Mouse (Mus musculus) forebrain, embryonic 12.5 days (tissue): ENCODE results near the gene Nfia. TPM values are rescaled to one million over a fixed set of nuclear protein-coding genes. Genes with fewer than 3 reads are reported as not detected.
A peak's percentile ranks its signal among the peaks of the same experiment; 100 is the strongest.

Experiments used
- ATAC-seq: fragments of 200-750 bp; cut with Nextera tagmentation; 2 replicates; pipeline ENCODE4 v1.8.0; 2017; ENCODE audit warnings: moderate TSS enrichment; ENCODE audit not compliant: low FRiP score
- H3K27ac ChIP-seq: fragments of 300-500 bp; sonication (generic); 2 replicates; pipeline ENCODE4 v1.5.1; 2016; ENCODE audit warnings: mild to moderate bottlenecking
- H3K27me3 ChIP-seq: fragments of 300-500 bp; sonication (generic); 2 replicates; pipeline ENCODE4 v1.6.1; 2016; ENCODE audit warnings: mild to moderate bottlenecking
- H3K36me3 ChIP-seq: fragments of 300-500 bp; sonication (generic); replicated peaks from 2 replicates; pipeline ENCODE4 v1.6.1; 2016; ENCODE audit warnings: mild to moderate bottlenecking
- H3K4me1 ChIP-seq: fragments of 300-500 bp; sonication (generic); 2 replicates; pipeline ENCODE4 v1.6.1; 2016
- H3K4me2 ChIP-seq: fragments of 300-500 bp; sonication (generic); 2 replicates; pipeline ENCODE4 v1.6.1; 2016; ENCODE audit warnings: mild to moderate bottlenecking, moderate library complexity
- H3K4me3 ChIP-seq: fragments of 300-500 bp; sonication (generic); replicated peaks from 2 replicates; pipeline ENCODE4 v1.5.1; 2016; ENCODE audit warnings: mild to moderate bottlenecking
- H3K9ac ChIP-seq: fragments of 300-500 bp; sonication (generic); 2 replicates; pipeline ENCODE4 v1.6.1; 2016; ENCODE audit warnings: mild to moderate bottlenecking
- H3K9me3 ChIP-seq: fragments of 300-500 bp; sonication (generic); 2 replicates; pipeline ENCODE4 v1.6.1; 2016
- WGBS: fragments of 180-500 bp; shearing (Covaris S2); methylation state at CpG from one replicate; pipeline ENCODE4 v1.1.7; 2016; 5-methylcytosine and 5-hydroxymethylcytosine counted together
- polyA plus RNA-seq: library from polyadenylated mRNA; unstranded; fragments of >200 nt; fragmentation: Nextera tagmentation; extraction: Ambion mirVana; gene quantifications from 2 replicates; pipeline ENCODE4 v1.2.1, GENCODE M21; 2016

Nfia gene
- polyA plus RNA-seq, 1 experiment from 2014 or later: 62.1 TPM

DNA sequence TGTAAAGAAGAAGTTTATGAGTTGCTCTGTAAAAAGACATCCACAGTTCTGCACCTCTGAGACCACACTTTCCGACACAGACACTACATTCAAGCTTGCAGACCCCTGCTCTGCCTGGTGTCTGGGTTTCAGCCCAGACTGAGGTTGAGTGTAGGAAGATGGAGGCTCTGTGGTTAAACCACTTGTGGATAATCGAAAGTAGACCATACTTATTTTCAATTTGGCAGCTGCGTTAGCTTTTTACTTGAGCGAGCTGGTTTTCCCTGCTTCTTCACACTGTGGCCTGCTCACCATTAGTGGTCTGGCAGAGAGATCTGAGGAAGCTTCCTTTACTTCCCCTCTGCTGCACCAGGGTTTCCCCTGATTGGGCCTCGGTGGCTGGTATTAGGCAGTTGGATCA, 123.4 kb downstream of the Nfia start:
- 0 out of 2 replicates have a peak, but pooled peaks cover 16% of the 10 kb centered on the region for H3K4me1 ChIP-seq
- WGBS: 91% methylated on average over 5 of the region's 5 CpGs
- H3K27ac ChIP-seq: no peak overlapping the region
- no peak overlapping the region for H3K9ac ChIP-seq
- no peak for ATAC-seq
- peaks cover 8% of the 10 kb centered on the region; the same call in 1 of the 2 replicates for H3K36me3 ChIP-seq
- no peak overlapping the region for H3K4me3 ChIP-seq
- no peak overlapping the region for H3K4me2 ChIP-seq
- no peaks in the 10 kb centered on the region for H3K9me3 ChIP-seq
- H3K27me3 ChIP-seq: no peaks in the 10 kb centered on the region

- peaks cover 9% of the 10 kb centered on the region; the same call in 1 of the 2 replicates for H3K4me1 ChIP-seq
- H3K27ac ChIP-seq: no peak overlapping the region
- no peak for ATAC-seq
- WGBS: 80% methylated on average over 12 of the region's 12 CpGs
- no peaks in the 10 kb centered on the region for H3K9me3 ChIP-seq
- H3K36me3 ChIP-seq: peaks cover 8% of the 10 kb centered on the region; the same call in 1 of the 2 replicates
- H3K27me3 ChIP-seq: no peaks in the 10 kb centered on the region
- no peak overlapping the region for H3K4me3 ChIP-seq
- no peak overlapping the region for H3K4me2 ChIP-seq
- H3K9ac ChIP-seq: no peak overlapping the region
These were observed 127.9 kb downstream of the Nfia start for GRCm38 (mm10) chr4:97900256-97900944.

- Histone ChIP-seq H3K4me1 (peaks cover 19% of the 10 kb centered on the region; the same call in 1 of the 2 replicates), H3K27ac (no peak overlapping the region), H3K27me3 (no peaks in the 10 kb centered on the region), H3K4me2 (no peak overlapping the region), H3K9me3 (no peaks in the 10 kb centered on the region), H3K36me3 (peaks cover 5% of the 10 kb centered on the region; the same call in 1 of the 2 replicates), H3K4me3 (no peak overlapping the region), H3K9ac (no peak overlapping the region)
- ATAC-seq: 0 out of 2 replicates have a peak, but pooled peaks have one; percentile 27
- 18% methylated on average over 4 of the region's 4 CpGs for WGBS
These were observed 133.3 kb downstream of the Nfia start for GRCm38 (mm10) chr4:97905826-97906225.

GRCm38 (mm10) chr4:97908576-97909147, 136.1 kb downstream of the Nfia start:
- no peak for ATAC-seq
- 67% methylated on average over 4 of the region's 4 CpGs for WGBS
- H3K9ac ChIP-seq: no peak overlapping the region
- H3K4me2 ChIP-seq: no peak overlapping the region
- H3K4me1 ChIP-seq: peaks cover 24% of the 10 kb centered on the region; the same call in 1 of the 2 replicates
- no peaks in the 10 kb centered on the region for H3K9me3 ChIP-seq
- no peaks in the 10 kb centered on the region for H3K27me3 ChIP-seq
- H3K4me3 ChIP-seq: no peak overlapping the region
- peaks cover 5% of the 10 kb centered on the region; the same call in 1 of the 2 replicates for H3K36me3 ChIP-seq
- H3K27ac ChIP-seq: no peak overlapping the region

DNA sequence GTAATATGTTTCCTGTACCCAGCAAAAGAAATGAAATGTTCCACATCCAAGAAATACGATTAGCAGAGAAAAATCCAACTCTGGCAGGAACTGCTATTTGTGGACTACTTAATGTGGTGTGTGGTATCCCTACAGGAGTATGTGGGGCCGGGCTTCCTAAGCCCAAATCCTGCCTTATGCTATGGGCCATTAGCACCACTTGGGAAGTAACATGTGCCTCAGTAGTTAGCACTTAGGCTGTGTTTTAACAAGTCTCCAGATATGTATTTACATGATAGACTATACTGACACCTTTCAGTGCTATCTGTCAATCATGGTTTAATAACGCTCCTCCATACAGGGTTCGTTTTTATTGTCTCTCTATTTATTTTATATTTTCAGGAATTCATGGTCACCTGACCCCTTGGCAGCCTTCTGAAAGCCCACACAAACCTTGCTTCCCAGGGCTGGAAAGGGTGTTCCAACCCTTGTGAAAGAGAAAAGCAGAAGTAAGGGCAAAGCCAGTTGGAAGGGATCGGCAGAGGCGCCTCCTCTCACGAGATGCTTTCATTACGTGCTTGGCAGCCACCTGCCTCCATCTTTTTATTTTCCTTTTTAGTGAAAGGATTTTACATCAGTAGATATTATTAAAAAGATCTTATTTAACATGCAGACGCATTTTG, 137.7 kb downstream of the Nfia start:
- peak; percentile 23; the same call in 1 of the 2 replicates for ATAC-seq
- WGBS: 77% methylated on average over 9 of the region's 9 CpGs
- Histone ChIP-seq H3K36me3 (peaks cover 5% of the 10 kb centered on the region; the same call in 1 of the 2 replicates), H3K4me2 (no peak overlapping the region), H3K9me3 (no peaks in the 10 kb centered on the region), H3K27ac (peak overlapping the region; percentile 74), H3K4me1 (peaks cover 21% of the 10 kb centered on the region; the same call in 1 of the 2 replicates), H3K4me3 (no peak overlapping the region), H3K27me3 (no peaks in the 10 kb centered on the region), H3K9ac (no peak overlapping the region)

GRCm38 (mm10) chr4:97910777-97911580, 138.4 kb downstream of the Nfia start:
- H3K9me3 ChIP-seq: no peaks in the 10 kb centered on the region
- H3K4me1 ChIP-seq: peaks cover 21% of the 10 kb centered on the region; the same call in 1 of the 2 replicates
- H3K36me3 ChIP-seq: peaks cover 5% of the 10 kb centered on the region; the same call in 1 of the 2 replicates
- H3K4me2 ChIP-seq: no peak overlapping the region
- no peaks in the 10 kb centered on the region for H3K27me3 ChIP-seq
- WGBS: 73% methylated on average over 27 of the region's 27 CpGs
- peak; percentile 66; the same call in 1 of the 2 replicates for ATAC-seq
- peak overlapping the region; percentile 74 for H3K27ac ChIP-seq
- no peak overlapping the region for H3K4me3 ChIP-seq
- peak overlapping the region; percentile 21; the same call in 1 of the 2 replicates for H3K9ac ChIP-seq

DNA sequence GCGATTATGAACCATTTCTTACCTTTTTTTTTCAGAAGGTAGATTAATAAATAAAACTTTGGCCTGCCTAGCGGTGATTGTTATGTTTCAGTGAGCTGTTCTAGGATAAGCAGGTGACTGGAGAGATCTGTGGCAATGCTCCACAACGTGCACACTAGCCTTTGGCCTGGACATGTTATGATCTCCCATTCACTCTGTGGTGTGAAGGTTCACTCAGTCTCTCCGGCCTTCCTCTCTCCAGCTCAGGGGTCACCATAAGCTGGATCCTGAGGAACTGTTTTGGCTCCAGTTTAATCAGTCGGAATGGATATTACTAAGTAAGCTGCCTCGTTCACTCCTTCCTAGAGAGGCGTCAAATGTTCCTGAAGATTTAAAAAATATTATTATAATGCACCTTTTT, 139.2 kb downstream of the Nfia start:
- H3K27me3 ChIP-seq: no peaks in the 10 kb centered on the region
- peaks cover 17% of the 10 kb centered on the region; the same call in 1 of the 2 replicates for H3K4me1 ChIP-seq
- H3K4me3 ChIP-seq: no peak overlapping the region
- peaks cover 5% of the 10 kb centered on the region; the same call in 1 of the 2 replicates for H3K36me3 ChIP-seq
- ATAC-seq: no peak
- WGBS: 90% methylated on average over 7 of the region's 7 CpGs
- no peak overlapping the region for H3K27ac ChIP-seq
- H3K9me3 ChIP-seq: no peaks in the 10 kb centered on the region
- no peak overlapping the region for H3K4me2 ChIP-seq
- H3K9ac ChIP-seq: no peak overlapping the region

- 82% methylated on average over 6 of the region's 6 CpGs for WGBS
- ATAC-seq: no peak
- peaks cover 5% of the 10 kb centered on the region; the same call in 1 of the 2 replicates for H3K36me3 ChIP-seq
These were observed 139.6 kb downstream of the Nfia start for GRCm38 (mm10) chr4:97912155-97912554.

GRCm38 (mm10) chr4:97912560-97912959, 140.0 kb downstream of the Nfia start:
- WGBS: 98% methylated on average over 11 of the region's 11 CpGs

More at GRCm38 (mm10) chr4:97912155-97912554, 139.6 kb downstream of the Nfia start:
- H3K9me3 ChIP-seq: no peaks in the 10 kb centered on the region
- no peak overlapping the region for H3K27ac ChIP-seq
- no peak overlapping the region for H3K9ac ChIP-seq
- peaks cover 21% of the 10 kb centered on the region for H3K4me1 ChIP-seq
- H3K4me2 ChIP-seq: no peak overlapping the region
- no peak overlapping the region for H3K4me3 ChIP-seq
- no peaks in the 10 kb centered on the region for H3K27me3 ChIP-seq

GRCm38 (mm10) chr4:97914348-97914747, 141.8 kb downstream of the Nfia start:
- Histone ChIP-seq H3K9ac (no peak overlapping the region), H3K4me1 (peaks cover 30% of the 10 kb centered on the region), H3K9me3 (no peaks in the 10 kb centered on the region), H3K4me3 (no peak overlapping the region), H3K4me2 (no peak overlapping the region), H3K27me3 (no peaks in the 10 kb centered on the region), H3K36me3 (peaks cover 5% of the 10 kb centered on the region; the same call in 1 of the 2 replicates), H3K27ac (no peak overlapping the region)
- ATAC-seq: no peak
- 78% methylated on average over 2 of the region's 2 CpGs for whole genome bisulfite sequencing

More at GRCm38 (mm10) chr4:97912560-97912959, 140.0 kb downstream of the Nfia start:
- H3K4me1 ChIP-seq: peaks cover 25% of the 10 kb centered on the region
- H3K27ac ChIP-seq: no peak overlapping the region
- no peaks in the 10 kb centered on the region for H3K9me3 ChIP-seq
- no peaks in the 10 kb centered on the region for H3K27me3 ChIP-seq
- ATAC-seq: no peak
- no peak overlapping the region for H3K9ac ChIP-seq
- H3K36me3 ChIP-seq: peaks cover 5% of the 10 kb centered on the region; the same call in 1 of the 2 replicates
- no peak overlapping the region for H3K4me2 ChIP-seq
- H3K4me3 ChIP-seq: no peak overlapping the region

DNA sequence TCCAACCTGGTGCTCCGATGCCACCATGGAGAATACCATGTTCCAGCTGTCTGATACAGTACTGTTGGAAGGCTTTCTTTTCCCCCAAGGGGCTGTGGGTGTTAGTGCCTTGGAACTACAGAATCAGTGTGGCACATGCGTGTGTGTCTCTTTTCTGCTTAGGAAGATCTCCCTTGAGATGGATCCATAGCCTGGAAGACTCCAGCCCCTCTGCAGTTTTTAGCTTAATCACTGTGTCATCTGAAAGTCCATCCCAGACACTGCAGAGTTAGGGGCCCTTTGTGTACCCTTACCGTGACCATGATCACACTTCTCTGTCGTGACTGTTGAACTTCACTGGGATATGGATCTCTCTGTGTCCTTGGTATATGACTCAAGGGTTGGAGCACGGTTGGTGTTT, 142.2 kb downstream of the Nfia start:
- Histone ChIP-seq H3K27me3 (no peaks in the 10 kb centered on the region), H3K36me3 (peaks cover 5% of the 10 kb centered on the region; the same call in 1 of the 2 replicates), H3K4me3 (no peak overlapping the region), H3K9me3 (no peaks in the 10 kb centered on the region), H3K27ac (no peak overlapping the region), H3K4me2 (no peak overlapping the region), H3K4me1 (peaks cover 30% of the 10 kb centered on the region), H3K9ac (no peak overlapping the region)
- WGBS: 91% methylated on average over 5 of the region's 5 CpGs
- ATAC-seq: no peak
